Mouse (Mus musculus) lung, postnatal 0 days (tissue): Measurements from ENCODE around the gene Atp2b1.
A peak's percentile ranks its signal among the peaks of the same experiment; 100 is the strongest.

Experiments used
- CTCF ChIP-seq: IDR thresholded peaks from 2 replicates; pipeline ENCODE4 v1.5.1; 2016; ENCODE audit warnings: antibody characterized with exemption, mild to moderate bottlenecking
- EP300 ChIP-seq: IDR thresholded peaks from 2 replicates; pipeline ENCODE4 v1.6.1; 2016; ENCODE audit warnings: antibody characterized with exemption, mild to moderate bottlenecking, control low read depth

DNA sequence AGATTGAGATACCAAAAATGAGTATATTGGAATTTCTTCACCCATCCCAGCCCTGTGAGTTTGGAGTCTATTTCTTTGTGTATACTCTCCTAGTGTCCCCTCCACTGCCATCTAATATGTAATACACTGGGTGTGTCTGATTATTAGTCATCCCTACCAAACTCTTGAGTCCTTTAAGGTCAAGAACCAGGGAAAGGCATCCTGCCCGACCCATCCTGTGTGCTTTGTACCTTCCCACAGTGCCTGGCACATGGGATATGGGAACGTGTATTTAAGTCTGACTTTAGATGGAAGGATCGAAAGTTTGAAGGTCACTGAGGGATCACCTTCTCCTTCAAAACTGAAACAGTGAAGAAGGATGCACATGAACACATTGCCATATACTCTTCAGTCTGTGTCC, 60.4 kb downstream of the Atp2b1 start:
- peak; percentile 59; the same call in 1 of the 2 replicates for TF ChIP-seq EP300
- TF ChIP-seq CTCF = no peak
